Mouse (Mus musculus) adrenal gland, postnatal 10 days (tissue): ENCODE results near the gene Pgap3. TPM values are rescaled to one million over a fixed set of nuclear protein-coding genes. Genes with fewer than 3 reads are reported as not detected.
"Not testable (repeated sequence)": the region's sequence is repeated elsewhere in the genome, so short reads cannot be mapped to it uniquely, and the experiment has no call there.

Experiments used
- DNase-seq: peaks from one replicate; pipeline ENCODE4 v3.0.0; 2021; ENCODE audit warnings: mixed read lengths
- total RNA-seq, 2 experiments: library from RNA; stranded (reverse); gene quantifications; 2 replicates each; pipeline ENCODE4 v1.2.3; 2021

Pgap3 gene
- total RNA-seq, 2 experiments from 2014 or later = 4.9 to 6.8 TPM

- DNase-seq = peak; percentile 78
Measured at GRCm38 (mm10) chr11:98412273-98412796, 12.0 kb upstream of the Pgap3 start, which contains the start of gene Erbb2. Erbb2 (plus strand) TSS chr11:98412470.

GRCm38 (mm10) chr11:98409341-98409822 is 9.1 kb upstream of the Pgap3 start:
- no peak for DNase-seq

GRCm38 (mm10) chr11:98408872-98409271 is 8.6 kb upstream of the Pgap3 start:
- DNase-seq = no peak

GRCm38 (mm10) chr11:98406621-98407020 is 6.3 kb upstream of the Pgap3 start:
- DNase-seq = no peak

DNA sequence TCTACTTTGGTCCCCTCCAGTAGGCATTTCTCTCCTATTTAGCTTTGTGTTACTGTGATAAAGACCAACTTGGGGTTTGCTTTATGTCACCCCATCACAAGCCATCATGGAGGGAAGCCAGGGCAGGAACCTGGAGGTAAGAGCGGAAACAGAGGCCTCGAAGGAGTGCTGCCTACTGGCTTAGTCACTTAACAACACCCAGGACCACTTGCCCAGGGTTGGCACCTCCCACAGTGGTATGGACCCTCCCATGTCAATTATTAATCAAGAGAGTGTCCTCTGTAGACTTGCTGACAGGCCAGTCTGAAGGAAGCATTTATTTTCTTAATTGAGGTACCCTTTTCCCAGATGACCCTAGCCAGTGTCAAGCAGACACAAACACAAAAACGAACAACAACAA is 526 bp upstream of the Pgap3 start:
- DNase-seq = no peak

GRCm38 (mm10) chr11:98397946-98398345 is 2.3 kb downstream of the Pgap3 start:
- DNase-seq = no peak

DNA sequence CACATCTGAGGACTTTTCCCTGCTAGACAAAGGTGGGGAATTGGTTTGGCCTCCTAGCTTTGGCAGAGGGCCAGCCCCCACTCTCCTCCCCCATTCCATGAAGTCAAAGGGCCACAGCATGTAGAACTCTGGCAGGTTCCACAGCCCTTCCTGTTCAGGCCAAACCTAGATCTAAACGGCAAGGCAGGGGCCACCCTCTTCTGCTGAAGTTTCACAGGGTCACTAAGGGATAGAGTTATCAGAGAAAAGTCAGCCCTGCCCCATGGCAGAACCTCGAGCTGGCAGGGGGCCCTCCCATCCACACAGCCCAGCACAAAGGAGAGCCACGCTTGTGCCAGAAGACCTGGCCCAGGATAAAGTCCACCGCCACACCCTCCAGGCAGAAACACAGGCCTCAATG is 5.2 kb downstream of the Pgap3 start:
- DNase-seq = no peak

- no peak for DNase-seq
Measured at GRCm38 (mm10) chr11:98394301-98394700, 6.0 kb downstream of the Pgap3 start.

DNA sequence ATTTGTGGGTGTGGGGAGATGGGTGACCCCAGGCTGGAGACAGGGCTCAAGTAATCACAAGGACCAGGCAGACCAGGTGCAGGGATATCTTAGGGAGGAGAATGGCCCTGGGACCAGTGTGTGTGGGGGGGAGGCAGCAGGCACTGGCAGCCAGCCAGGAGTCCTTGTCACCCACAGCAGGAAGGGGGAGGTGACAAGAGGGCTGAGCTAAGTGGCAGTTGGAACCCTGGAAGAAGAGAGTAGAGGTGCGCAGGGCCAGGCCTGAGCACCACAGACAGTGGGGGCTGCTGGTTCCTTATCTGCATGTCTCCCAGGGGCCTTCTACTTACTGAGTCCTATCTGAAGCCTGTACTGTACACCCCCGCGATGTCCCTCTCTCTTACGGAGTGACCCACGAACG is 7.0 kb downstream of the Pgap3 start:
- DNase-seq = peak; percentile 62

- DNase-seq = no peak
Measured at GRCm38 (mm10) chr11:98392645-98393044, 7.6 kb downstream of the Pgap3 start.

DNA sequence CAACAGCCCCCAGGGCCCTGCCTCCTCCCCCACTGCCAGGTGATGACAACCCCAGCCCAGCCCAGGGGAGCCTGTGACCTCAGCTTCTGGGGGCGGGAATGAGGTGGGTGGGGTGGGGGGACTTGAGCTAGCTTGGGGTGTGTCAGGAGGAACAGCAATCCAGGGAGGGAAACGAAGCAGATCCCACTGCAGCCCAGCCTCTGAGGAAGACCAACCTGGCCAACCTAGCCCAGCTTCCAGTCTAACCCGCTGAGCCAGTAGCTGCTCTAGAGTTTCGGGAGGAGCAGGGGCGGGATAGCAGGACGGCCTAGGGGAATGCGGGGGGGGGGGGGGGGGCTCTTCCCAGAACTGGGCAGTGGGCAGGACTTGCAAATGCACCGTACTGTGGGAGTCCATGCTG is 8.3 kb downstream of the Pgap3 start:
- no peak for DNase-seq

DNA sequence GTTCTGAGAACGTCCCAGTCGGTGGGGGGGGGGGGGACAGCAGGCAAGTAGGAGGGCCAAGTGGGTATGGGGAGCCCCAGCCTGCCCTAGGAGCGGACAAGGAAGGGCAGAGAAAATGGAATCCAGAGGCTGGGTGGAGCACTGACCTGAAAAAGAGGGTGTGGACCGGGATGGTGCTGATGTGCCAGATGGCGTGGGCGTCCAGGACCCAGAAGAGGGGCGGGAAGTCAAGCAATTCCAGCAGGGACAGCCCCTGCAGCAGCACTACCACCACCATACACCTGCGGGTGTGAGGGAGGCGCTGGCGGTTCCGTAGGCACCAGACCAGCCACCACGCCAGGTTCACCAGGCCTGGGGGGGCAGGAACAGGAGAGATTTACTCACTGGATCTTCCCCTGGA is 10.1 kb downstream of the Pgap3 start:
- DNase-seq = no peak

DNA sequence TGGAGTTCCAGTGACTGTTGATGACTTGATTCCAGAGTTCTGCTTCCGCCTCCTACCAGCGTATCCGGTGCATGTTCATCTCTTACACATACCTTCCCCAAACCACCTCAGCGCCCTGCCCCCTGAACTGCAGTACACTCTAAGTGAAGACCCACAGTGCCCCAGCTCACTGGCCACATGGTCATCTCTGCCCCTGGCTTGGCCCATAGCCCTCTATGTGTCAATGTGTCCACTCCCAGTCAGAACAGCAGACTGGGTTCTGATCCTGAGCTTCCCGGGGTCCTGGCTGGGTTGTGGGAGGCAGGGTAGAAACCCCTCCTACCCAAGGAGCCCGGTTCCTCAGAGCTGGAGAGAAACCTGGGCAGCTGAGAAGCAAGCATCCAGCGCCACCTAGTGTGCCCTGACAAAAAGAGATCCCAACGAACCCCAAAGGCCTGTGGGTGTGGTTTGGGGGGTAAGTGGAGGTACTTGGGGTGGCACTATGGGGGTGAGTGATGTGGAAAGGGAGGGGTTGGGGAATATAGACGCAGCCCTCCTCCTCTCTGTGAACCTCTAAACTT is 11.0 kb downstream of the Pgap3 start:
- DNase-seq = peak; percentile 62

DNA sequence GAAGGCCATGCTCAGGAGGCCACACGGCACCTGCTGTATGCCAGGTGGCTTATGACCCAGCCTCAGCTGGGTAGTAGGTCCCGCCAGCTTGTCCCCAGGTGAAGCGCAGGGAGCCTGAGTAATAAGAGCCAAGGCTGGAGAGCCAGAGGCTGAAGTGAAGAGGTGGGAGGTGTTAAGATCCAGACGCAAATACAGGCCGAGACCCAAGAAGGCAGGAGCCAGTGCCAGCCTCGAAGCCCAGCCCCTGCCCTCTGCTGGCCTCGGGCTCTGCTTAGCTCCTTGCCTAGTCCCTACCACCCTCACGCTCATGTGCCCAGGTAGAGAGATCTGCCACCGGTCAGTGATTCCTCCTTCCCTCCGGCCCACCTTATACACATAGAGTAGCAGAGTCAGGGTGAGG is 12.0 kb downstream of the Pgap3 start:
- no peak for DNase-seq

DNA sequence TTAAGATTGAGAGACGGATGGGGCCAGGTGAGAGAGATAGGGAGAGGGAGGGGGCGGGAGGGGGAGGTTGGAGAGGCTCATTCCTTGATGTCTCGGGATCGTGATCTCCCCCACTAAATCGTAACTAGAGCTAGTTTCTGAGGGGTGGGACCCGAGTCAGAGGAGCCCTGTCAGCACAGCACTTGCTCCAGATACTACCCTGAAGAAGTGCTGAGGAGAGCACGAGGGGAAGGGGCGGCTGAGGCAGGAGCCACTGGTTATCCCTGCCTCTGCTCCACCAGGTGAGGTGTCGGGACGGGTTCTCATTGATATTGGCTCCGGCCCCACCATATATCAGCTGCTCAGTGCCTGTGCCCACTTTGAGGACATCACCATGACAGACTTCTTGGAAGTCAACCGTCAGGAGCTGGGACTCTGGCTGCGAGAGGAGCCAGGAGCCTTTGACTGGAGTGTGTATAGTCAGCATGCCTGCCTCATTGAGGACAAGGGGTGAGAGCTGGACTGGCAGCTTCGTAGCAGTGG is 13.2 kb downstream of the Pgap3 start:
- DNase-seq = no peak

GRCm38 (mm10) chr11:98386596-98386995 is 13.7 kb downstream of the Pgap3 start:
- DNase-seq = no peak

DNA sequence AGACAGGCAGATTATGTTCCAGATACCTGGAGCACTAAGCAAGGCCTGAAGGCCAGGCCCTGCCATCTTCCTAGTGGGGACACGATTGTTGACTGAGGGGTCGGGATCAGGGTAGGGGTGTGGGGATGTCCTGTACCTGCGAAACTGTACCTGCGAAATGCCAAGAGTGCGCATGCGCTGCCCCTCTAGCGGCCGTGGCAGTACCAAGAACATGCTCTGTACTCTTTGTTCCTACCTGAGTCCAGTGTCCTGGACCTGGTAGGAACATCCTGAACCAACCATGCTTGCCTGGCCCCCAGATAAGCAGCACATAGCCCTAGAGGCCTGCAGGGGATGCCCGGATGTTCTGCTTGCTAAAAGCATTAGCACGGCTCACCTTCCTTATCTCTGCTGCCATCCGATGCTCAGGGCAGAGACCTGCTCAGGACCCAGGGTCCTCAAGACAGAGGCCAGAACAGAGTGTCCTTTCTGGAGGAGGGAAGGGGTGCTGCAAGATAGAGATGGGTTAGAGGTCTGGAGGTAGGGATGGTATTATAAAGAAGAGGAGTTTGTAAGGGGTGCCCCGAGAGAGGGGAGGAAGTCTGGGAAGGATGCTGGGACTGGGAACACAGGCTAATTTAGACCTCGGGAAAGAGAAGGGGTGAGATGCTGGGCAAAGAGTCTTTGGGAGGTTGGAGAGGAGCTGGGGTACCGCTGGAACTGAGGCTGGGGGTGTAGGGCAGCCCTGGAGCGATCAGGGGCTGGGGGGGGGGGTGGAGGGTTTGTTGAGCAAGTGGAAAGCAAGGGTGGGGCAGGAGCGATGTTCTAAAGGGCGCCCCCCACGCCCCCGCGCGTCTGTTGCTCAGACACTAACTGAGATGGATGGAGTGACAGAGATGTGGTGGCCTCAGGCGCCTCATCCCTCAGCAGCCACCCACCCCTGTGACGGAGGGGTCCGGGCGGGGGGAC is 14.4 kb downstream of the Pgap3 start, which contains the start of gene Pnmt:
Gene Pnmt, plus strand, starts transcription at position 813 of the 948 bp plus-strand sequence.
- DNase-seq = no peak

- DNase-seq = no peak
Measured at GRCm38 (mm10) chr11:98384721-98385637, 15.3 kb downstream of the Pgap3 start.

DNA sequence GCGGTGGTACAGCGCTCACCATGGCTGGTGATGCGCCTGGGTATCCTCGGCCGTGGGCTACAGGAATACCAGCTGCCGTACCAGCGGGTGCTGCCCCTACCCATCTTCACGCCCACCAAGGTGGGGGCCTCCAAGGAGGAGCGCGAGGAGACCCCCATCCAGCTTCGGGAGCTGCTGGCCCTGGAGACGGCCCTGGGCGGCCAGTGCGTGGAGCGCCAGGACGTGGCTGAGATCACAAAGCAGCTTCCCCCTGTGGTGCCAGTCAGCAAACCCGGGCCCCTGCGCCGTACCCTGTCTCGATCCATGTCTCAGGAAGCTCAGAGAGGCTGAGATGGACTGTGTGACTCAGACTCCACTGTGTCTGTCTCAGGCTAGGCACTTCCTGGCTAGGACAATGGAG is 16.1 kb downstream of the Pgap3 start:
- no peak for DNase-seq

- DNase-seq = no peak
Measured at GRCm38 (mm10) chr11:98383261-98384030, 16.8 kb downstream of the Pgap3 start, which contains the start of gene Tcap. Tcap (plus strand) TSS chr11:98383811.

- not testable (repeated sequence) for DNase-seq
Measured at GRCm38 (mm10) chr11:98382405-98382804, 17.9 kb downstream of the Pgap3 start.
